Mouse (Mus musculus): ENCODE data around the gene Rsrc1. TPM values are rescaled to one million over a fixed set of nuclear protein-coding genes. Genes with fewer than 3 reads are reported as not detected.

Gene Rsrc1
- polyA plus RNA-seq, 1 experiment: 36.8 TPM

DNA sequence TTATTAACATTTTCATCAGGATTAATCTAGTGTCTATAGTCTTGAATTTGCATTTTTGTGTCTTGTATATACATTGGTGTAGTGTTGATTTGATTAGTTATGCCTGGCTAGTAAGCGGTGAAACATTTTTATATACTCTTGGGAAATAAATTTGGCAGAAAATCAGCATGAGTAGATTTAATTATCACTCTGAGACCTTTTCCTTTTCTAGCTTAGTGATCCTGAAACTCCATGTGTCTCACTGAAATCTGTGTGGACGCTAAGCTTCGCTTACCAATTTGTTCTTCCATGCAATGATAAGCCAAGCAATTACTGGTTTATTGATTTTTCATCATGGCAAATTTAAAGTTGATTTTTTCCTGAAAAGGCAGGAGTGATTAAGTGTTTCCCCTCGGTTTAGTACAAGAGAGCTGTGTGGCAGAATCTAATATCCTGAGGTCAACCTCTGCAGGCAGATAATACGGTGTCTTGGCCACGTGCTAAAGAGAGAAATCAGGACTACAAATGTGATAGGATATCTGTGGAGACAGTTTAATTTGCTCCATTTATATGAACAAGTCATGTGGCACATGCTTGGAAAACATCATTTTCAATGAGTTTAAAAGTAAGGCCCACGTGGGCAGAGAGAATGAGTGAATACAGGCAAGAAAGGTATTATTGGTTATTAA lies 328.6 kb downstream of the Rsrc1 start:
- Histone ChIP-seq H3K27ac (ENCODE audit: insufficient read depth, low read depth, low read length) (no peak overlapping the region), H3K4me3 (ENCODE audit: insufficient read depth, low read length) (no peak overlapping the region), H3K4me1 (ENCODE audit: control insufficient read depth, insufficient read depth, low read length) (no peaks in the 10 kb centered on the region)
- TF ChIP-seq POLR2A (IDR thresholded peaks at IDR 0.05; ENCODE audit: borderline replicate concordance, low read depth, low read length) (no peak), CTCF (IDR thresholded peaks at IDR 0.05; ENCODE audit: low read depth, low read length) (no peak)

GRCm38 (mm10) chr3:67311436-67311835 lies 330.2 kb downstream of the Rsrc1 start:
- Histone ChIP-seq H3K4me1 (ENCODE audit: control insufficient read depth, insufficient read depth, low read length) (no peaks in the 10 kb centered on the region), H3K27ac (ENCODE audit: insufficient read depth, low read depth, low read length) (no peak overlapping the region), H3K4me3 (ENCODE audit: insufficient read depth, low read length) (no peak overlapping the region)
- TF ChIP-seq POLR2A (IDR thresholded peaks at IDR 0.05; ENCODE audit: borderline replicate concordance, low read depth, low read length) (no peak), CTCF (IDR thresholded peaks at IDR 0.05; ENCODE audit: low read depth, low read length) (no peak)

DNA sequence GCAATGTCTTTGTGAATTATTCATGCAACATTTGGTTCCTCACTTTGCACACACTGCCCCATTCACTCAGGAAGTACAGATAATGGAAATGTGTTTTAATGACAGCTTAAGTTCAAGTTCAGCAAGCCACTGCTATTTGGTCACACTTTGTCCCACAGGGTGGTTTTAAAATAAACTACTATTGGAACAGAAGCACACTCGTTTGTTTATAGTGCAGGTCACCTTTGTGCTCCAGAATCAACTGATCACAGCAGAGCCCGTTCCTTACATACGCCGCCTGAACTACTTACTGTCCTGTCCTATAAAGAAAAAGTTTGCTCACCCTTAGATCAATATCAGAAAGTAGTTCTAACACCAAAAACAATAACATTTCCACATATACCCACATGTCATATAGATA lies 341.2 kb downstream of the Rsrc1 start:
- Histone ChIP-seq H3K4me1 (ENCODE audit: control insufficient read depth, insufficient read depth, low read length) (no peaks in the 10 kb centered on the region), H3K4me3 (ENCODE audit: insufficient read depth, low read length) (no peak overlapping the region), H3K27ac (ENCODE audit: insufficient read depth, low read depth, low read length) (no peak overlapping the region)
- TF ChIP-seq POLR2A (IDR thresholded peaks at IDR 0.05; ENCODE audit: borderline replicate concordance, low read depth, low read length): no peak
- no peak for TF ChIP-seq CTCF (IDR thresholded peaks at IDR 0.05; ENCODE audit: low read depth, low read length)

- Histone ChIP-seq H3K4me1 (ENCODE audit: control insufficient read depth, insufficient read depth, low read length) (no peaks in the 10 kb centered on the region), H3K4me3 (ENCODE audit: insufficient read depth, low read length) (no peak overlapping the region), H3K27ac (ENCODE audit: insufficient read depth, low read depth, low read length) (no peak overlapping the region)
- no peak for TF ChIP-seq POLR2A (IDR thresholded peaks at IDR 0.05; ENCODE audit: borderline replicate concordance, low read depth, low read length)
- no peak for TF ChIP-seq CTCF (IDR thresholded peaks at IDR 0.05; ENCODE audit: low read depth, low read length)
Observed at GRCm38 (mm10) chr3:67339558-67339957, 358.4 kb downstream of the Rsrc1 start.

- no peak overlapping the region for H3K4me3 ChIP-seq (ENCODE audit: insufficient read depth, low read length)
- no peak overlapping the region for H3K27ac ChIP-seq (ENCODE audit: insufficient read depth, low read depth, low read length)
- TF ChIP-seq POLR2A (IDR thresholded peaks at IDR 0.05; ENCODE audit: borderline replicate concordance, low read depth, low read length) (no peak), CTCF (IDR thresholded peaks at IDR 0.05; ENCODE audit: low read depth, low read length) (no peak)
Observed at GRCm38 (mm10) chr3:67340921-67341320, 359.7 kb downstream of the Rsrc1 start.

GRCm38 (mm10) chr3:67343004-67343662 lies 361.9 kb downstream of the Rsrc1 start:
- H3K27ac ChIP-seq (ENCODE audit: insufficient read depth, low read depth, low read length): no peak overlapping the region
- no peak overlapping the region for H3K4me3 ChIP-seq (ENCODE audit: insufficient read depth, low read length)
- TF ChIP-seq CTCF (IDR thresholded peaks at IDR 0.05; ENCODE audit: low read depth, low read length) (no peak), POLR2A (IDR thresholded peaks at IDR 0.05; ENCODE audit: borderline replicate concordance, low read depth, low read length) (no peak)
- no peaks in the 10 kb centered on the region for H3K4me1 ChIP-seq (ENCODE audit: control insufficient read depth, insufficient read depth, low read length)

More at GRCm38 (mm10) chr3:67340921-67341320, 359.7 kb downstream of the Rsrc1 start:
- H3K4me1 ChIP-seq (ENCODE audit: control insufficient read depth, insufficient read depth, low read length): no peaks in the 10 kb centered on the region

DNA sequence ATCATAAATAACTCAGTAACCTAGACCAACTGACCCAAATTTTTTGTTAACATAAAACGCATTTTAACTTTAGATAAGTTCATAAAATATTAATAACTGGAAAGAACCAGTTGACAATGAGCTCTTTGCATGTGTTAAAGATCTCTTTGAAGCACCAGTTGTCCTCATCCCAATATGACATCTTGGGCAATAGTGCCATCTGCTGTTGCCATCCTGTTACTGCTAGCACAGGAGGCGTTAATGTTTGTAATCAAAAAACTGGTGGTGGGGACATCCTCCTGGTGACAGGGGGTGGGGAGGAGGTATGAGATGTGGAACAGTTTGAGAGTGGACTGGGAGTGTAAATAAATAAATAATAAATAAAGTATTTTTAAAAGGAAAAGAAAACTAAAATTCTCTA lies 363.4 kb downstream of the Rsrc1 start:
- TF ChIP-seq CTCF (IDR thresholded peaks at IDR 0.05; ENCODE audit: low read depth, low read length) (no peak), POLR2A (IDR thresholded peaks at IDR 0.05; ENCODE audit: borderline replicate concordance, low read depth, low read length) (no peak)
- Histone ChIP-seq H3K4me3 (ENCODE audit: insufficient read depth, low read length) (no peak overlapping the region), H3K4me1 (ENCODE audit: control insufficient read depth, insufficient read depth, low read length) (no peaks in the 10 kb centered on the region), H3K27ac (ENCODE audit: insufficient read depth, low read depth, low read length) (no peak overlapping the region)

GRCm38 (mm10) chr3:67346674-67347073 lies 365.5 kb downstream of the Rsrc1 start:
- TF ChIP-seq CTCF (IDR thresholded peaks at IDR 0.05; ENCODE audit: low read depth, low read length) (no peak), POLR2A (IDR thresholded peaks at IDR 0.05; ENCODE audit: borderline replicate concordance, low read depth, low read length) (no peak)
- Histone ChIP-seq H3K27ac (ENCODE audit: insufficient read depth, low read depth, low read length) (no peak overlapping the region), H3K4me1 (ENCODE audit: control insufficient read depth, insufficient read depth, low read length) (no peaks in the 10 kb centered on the region), H3K4me3 (ENCODE audit: insufficient read depth, low read length) (no peak overlapping the region)

DNA sequence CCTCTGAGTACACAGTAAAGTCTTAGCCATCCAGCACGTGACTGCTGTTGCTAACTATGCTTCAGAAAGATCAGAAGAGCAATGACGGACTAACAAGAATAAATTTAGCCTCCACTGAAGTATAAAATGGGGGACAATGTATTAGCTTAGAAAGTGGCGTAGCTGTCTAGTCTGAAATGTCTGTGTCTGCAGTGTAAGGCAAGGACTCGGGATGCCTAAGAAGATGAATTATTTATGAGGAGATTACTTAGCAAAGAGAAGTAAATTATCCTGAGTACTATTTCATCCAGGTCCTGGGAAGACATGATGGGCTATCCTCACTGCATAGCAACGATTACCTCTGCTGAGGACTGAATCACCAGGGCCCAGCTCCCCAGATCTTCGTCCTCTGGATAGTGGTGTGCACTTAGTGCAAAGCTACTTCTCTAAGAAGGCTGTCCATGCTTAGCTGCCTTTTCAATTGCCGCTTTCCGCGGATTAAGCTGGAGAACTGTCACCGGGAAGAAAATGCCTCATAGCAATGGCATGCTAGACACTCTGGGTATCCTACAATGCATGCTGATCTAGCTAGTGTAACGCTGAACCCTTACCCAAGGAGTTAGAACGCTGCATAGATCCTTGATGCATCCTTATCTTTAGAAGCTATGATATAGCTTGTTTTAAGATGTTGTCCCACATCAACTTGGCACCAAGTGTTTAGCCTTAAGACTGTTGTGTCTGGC lies 370.4 kb downstream of the Rsrc1 start:
- TF ChIP-seq POLR2A (IDR thresholded peaks at IDR 0.05; ENCODE audit: borderline replicate concordance, low read depth, low read length) (no peak), CTCF (IDR thresholded peaks at IDR 0.05; ENCODE audit: low read depth, low read length) (no peak)
- Histone ChIP-seq H3K4me3 (ENCODE audit: insufficient read depth, low read length) (no peak overlapping the region), H3K4me1 (ENCODE audit: control insufficient read depth, insufficient read depth, low read length) (no peaks in the 10 kb centered on the region), H3K27ac (ENCODE audit: insufficient read depth, low read depth, low read length) (no peak overlapping the region)

Measured in bone marrow macrophage, adult 2 months (primary cell).